Mouse (Mus musculus) embryonic fibroblast, embryonic 13.5 days (primary cell): ENCODE measurements at regions not wholly inside any gene's neighbourhood (a gene's known extent, or its start where the extent isn't known, plus 50 kb on each side); places are given as distances from the start of the nearest gene placed in this dataset.

Source experiments
- CTCF ChIP-seq: IDR thresholded peaks from 2 replicates; pipeline ENCODE4 v1.5.1; 2011; ENCODE audit warnings: mild to moderate bottlenecking, control low read depth, low read length, moderate library complexity, borderline replicate concordance; ENCODE audit not compliant: insufficient read depth
- POLR2A ChIP-seq: IDR thresholded peaks from 2 replicates; pipeline ENCODE4 v1.6.1; 2011; ENCODE audit warnings: low read depth, mild to moderate bottlenecking, control low read depth, low read length, moderate library complexity

- no peak for TF ChIP-seq POLR2A
- TF ChIP-seq CTCF = no peak
These were observed 435.1 kb downstream of the Vrk1 start for GRCm38 (mm10) chr12:106445151-106445550.
